Mouse (Mus musculus): ENCODE measurements around the gene Tlk2. TPM values are rescaled to one million over a fixed set of nuclear protein-coding genes. Genes with fewer than 3 reads are reported as not detected.
A peak's percentile ranks its signal among the peaks of the same experiment; 100 is the strongest.
"Not testable (repeated sequence)": the region's sequence is repeated elsewhere in the genome, so short reads cannot be mapped to it uniquely, and the experiment has no call there.

Gene Tlk2
- 20.7 and 21.0 TPM in 2 replicates for polyA plus RNA-seq (2016; fragmentation: Nextera tagmentation; extraction: Ambion mirVana)

DNA sequence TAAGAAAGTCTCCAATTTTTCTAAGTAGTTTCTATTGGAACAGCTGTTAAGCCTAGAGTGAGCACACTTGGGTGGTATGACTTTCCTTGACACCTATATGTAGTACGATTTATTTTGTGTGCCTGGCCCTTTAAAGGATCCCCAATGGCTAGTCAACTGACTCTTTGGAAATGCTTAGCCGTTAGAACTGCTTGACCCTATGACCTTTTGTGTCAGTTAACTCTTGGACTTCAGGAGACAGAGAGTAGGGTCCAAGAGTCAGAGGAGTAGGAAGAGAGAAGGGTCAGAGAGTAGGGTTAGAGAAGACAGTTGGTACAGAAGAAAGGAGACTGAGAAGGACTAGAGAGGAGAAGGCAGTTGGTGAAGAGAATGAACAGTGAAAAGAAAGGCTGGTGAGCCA lies at the start of gene Tlk2:
Gene Tlk2, plus strand, starts transcription at position 292 of the 400 bp plus-strand sequence.
- H3K9ac ChIP-seq, result peak within 1 kb of the TSS; percentile 97; the same call in 1 of the 2 replicates
- H3K9me3 ChIP-seq (replicated peaks), result no peaks in the 10 kb centered on the region
- H3K36me3 ChIP-seq, result peaks cover 3% of the 10 kb centered on the region; the same call in 1 of the 2 replicates
- H3K4me3 ChIP-seq, result peak within 1 kb of the TSS; percentile 85
- peak within 1 kb of the TSS; percentile 87 for H3K4me2 ChIP-seq
- peak within 1 kb of the TSS; percentile 46; the same call in 1 of the 2 replicates for H3K27ac ChIP-seq (ENCODE audit: poor library complexity, severe bottlenecking)
- ATAC-seq (ENCODE audit: insufficient number of reproducible peaks, low FRiP score), result no peak
- no peaks in the 10 kb centered on the region for H3K27me3 ChIP-seq (replicated peaks)
- 41% methylated on average over 2 of the region's 2 CpGs for WGBS
- H3K4me1 ChIP-seq (replicated peaks), result peaks cover 25% of the 10 kb centered on the region

DNA sequence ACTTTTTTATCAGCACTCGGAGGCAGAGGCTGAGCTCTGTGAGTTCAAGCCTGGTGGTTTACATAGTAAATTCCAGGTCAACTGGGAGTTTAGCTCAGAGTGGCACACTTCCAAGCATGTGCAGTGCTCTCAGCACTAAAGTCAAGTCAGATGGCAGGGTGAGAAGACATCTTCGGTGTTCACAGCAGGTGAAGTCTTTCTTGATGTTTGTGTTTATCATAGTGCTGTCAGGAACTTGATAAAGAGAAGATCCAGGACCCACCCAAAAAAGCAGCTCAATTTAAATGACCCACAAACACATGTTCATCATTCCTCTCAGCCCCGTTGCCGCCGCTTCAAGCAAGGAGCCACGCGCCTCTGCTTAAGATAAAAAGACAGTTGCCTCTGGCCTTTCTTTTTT lies 42.9 kb upstream of the Tlk2 start:
- Histone ChIP-seq H3K36me3 (peaks cover 94% of the 10 kb centered on the region), H3K27ac (ENCODE audit: poor library complexity, severe bottlenecking) (no peak overlapping the region), H3K4me3 (no peak overlapping the region), H3K4me2 (no peak overlapping the region), H3K9me3 (replicated peaks) (no peaks in the 10 kb centered on the region), H3K9ac (no peak overlapping the region), H3K4me1 (replicated peaks) (no peaks in the 10 kb centered on the region), H3K27me3 (replicated peaks) (no peaks in the 10 kb centered on the region)
- no peak for ATAC-seq (ENCODE audit: insufficient number of reproducible peaks, low FRiP score)
- 88% methylated on average over 7 of the region's 7 CpGs for WGBS

DNA sequence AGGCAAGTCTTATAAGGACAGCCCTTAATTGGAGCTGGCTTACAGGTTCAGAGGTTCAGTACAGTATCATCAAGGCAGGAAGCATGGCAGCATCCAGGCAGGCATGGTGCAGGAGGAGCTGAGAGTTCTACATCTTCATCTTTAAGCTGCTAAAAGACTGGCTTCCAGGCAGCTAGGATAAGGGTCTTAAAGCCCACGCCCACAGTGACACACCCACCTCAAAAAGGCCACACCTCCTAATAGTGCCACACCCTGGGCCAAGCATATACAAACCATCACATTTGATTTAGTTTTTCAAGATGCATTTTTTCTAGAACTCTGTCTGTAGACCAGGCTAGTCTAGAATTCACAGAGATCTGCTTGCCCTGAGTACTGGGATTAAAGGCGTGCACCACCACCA lies 41.4 kb upstream of the Tlk2 start:
- not testable (repeated sequence) for H3K9ac ChIP-seq; H3K9me3 ChIP-seq (replicated peaks); H3K4me3 ChIP-seq; ATAC-seq (ENCODE audit: insufficient number of reproducible peaks, low FRiP score); H3K4me1 ChIP-seq (replicated peaks); H3K27ac ChIP-seq (ENCODE audit: poor library complexity, severe bottlenecking); H3K4me2 ChIP-seq; H3K27me3 ChIP-seq (replicated peaks)
- WGBS, result 91% methylated on average over 2 of the region's 2 CpGs
- H3K36me3 ChIP-seq, result peaks cover 88% of the 10 kb centered on the region

DNA sequence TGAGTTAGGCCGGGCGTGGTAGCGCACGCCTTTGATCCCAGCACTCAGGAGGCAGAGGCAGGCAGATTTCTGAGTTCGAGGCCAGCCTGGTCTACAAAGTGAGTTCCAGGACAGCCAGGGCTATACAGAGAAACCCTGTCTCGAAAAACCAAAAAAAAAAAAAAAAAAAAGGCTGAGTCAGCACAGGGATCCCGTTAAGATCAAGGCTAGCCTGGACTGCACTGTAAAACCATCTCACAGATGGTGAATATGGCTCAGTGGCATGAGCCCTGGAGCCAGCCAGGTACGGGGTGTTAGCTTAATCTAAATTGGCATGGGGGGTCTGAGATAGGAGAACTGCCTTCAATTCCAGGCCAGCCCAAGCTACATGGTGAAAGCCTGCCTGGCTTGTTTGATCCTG lies 38.1 kb upstream of the Tlk2 start:
- not testable (repeated sequence) for ATAC-seq (ENCODE audit: insufficient number of reproducible peaks, low FRiP score); H3K4me1 ChIP-seq (replicated peaks); H3K9ac ChIP-seq; H3K9me3 ChIP-seq (replicated peaks); H3K27ac ChIP-seq (ENCODE audit: poor library complexity, severe bottlenecking); H3K4me2 ChIP-seq; H3K4me3 ChIP-seq; H3K27me3 ChIP-seq (replicated peaks)
- peaks cover 56% of the 10 kb centered on the region for H3K36me3 ChIP-seq
- whole genome bisulfite sequencing, result 88% methylated on average over 8 of the region's 8 CpGs

GRCm38 (mm10) chr11:105141115-105141514 lies 37.5 kb upstream of the Tlk2 start:
- ATAC-seq (ENCODE audit: insufficient number of reproducible peaks, low FRiP score), result no peak
- Histone ChIP-seq H3K9me3 (replicated peaks) (no peaks in the 10 kb centered on the region), H3K27me3 (replicated peaks) (no peaks in the 10 kb centered on the region), H3K4me1 (replicated peaks) (no peaks in the 10 kb centered on the region), H3K27ac (ENCODE audit: poor library complexity, severe bottlenecking) (no peak overlapping the region), H3K9ac (no peak overlapping the region), H3K4me2 (no peak overlapping the region), H3K36me3 (peaks cover 50% of the 10 kb centered on the region), H3K4me3 (no peak overlapping the region)
- WGBS, result 94% methylated on average over 5 of the region's 5 CpGs

DNA sequence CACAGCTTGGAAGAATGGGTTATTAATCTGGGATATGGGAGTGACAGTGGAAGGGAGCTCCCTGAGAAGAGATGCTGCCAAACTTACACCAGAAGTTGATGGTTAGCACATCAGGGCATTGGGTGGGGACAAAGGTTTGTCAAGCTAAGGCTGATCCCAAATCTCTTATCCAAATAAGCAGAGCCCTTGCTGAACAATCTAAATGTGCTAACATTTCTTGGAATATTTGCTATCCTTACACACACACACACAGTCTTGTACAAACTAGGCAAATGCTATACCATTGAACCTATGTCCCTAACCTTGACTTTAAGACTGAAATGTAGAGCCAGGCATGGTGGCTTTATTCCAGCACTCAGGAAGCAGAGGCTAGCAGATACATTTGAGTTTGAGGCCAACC lies 35.0 kb upstream of the Tlk2 start:
- H3K9me3 ChIP-seq (replicated peaks), result no peaks in the 10 kb centered on the region
- H3K9ac ChIP-seq, result no peak overlapping the region
- no peak overlapping the region for H3K4me2 ChIP-seq
- ATAC-seq (ENCODE audit: insufficient number of reproducible peaks, low FRiP score), result no peak
- no peaks in the 10 kb centered on the region for H3K4me1 ChIP-seq (replicated peaks)
- H3K4me3 ChIP-seq, result no peak overlapping the region
- peaks cover 25% of the 10 kb centered on the region for H3K36me3 ChIP-seq
- no peaks in the 10 kb centered on the region for H3K27me3 ChIP-seq (replicated peaks)
- H3K27ac ChIP-seq (ENCODE audit: poor library complexity, severe bottlenecking), result no peak overlapping the region

DNA sequence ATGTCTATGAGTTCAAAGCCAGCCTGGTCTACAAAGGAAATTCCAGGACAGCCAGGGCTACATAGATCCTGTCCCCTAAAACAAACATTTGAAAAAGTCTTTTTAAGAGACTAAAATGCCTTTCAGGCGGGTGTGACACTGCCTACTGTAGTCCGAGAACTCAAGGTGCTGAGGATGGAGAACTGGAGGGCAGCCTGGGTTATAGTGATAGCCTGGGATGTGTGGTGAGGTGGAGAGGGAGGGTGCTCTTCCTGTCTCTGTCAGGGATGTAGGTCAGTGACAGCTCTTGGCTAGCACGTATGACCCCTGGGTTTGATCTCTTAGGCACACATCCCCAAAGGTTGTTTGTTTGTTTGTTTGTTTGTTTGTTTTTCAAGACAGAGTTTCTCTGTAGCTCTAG lies 34.5 kb upstream of the Tlk2 start:
- no peak overlapping the region for H3K4me3 ChIP-seq
- no peak overlapping the region for H3K4me2 ChIP-seq
- no peak overlapping the region for H3K27ac ChIP-seq (ENCODE audit: poor library complexity, severe bottlenecking)
- H3K27me3 ChIP-seq (replicated peaks), result no peaks in the 10 kb centered on the region
- no peak for ATAC-seq (ENCODE audit: insufficient number of reproducible peaks, low FRiP score)
- no peak overlapping the region for H3K9ac ChIP-seq
- no peaks in the 10 kb centered on the region for H3K9me3 ChIP-seq (replicated peaks)
- H3K36me3 ChIP-seq, result peaks cover 21% of the 10 kb centered on the region
- 63% methylated on average over 3 of the region's 3 CpGs for whole genome bisulfite sequencing
- no peaks in the 10 kb centered on the region for H3K4me1 ChIP-seq (replicated peaks)

DNA sequence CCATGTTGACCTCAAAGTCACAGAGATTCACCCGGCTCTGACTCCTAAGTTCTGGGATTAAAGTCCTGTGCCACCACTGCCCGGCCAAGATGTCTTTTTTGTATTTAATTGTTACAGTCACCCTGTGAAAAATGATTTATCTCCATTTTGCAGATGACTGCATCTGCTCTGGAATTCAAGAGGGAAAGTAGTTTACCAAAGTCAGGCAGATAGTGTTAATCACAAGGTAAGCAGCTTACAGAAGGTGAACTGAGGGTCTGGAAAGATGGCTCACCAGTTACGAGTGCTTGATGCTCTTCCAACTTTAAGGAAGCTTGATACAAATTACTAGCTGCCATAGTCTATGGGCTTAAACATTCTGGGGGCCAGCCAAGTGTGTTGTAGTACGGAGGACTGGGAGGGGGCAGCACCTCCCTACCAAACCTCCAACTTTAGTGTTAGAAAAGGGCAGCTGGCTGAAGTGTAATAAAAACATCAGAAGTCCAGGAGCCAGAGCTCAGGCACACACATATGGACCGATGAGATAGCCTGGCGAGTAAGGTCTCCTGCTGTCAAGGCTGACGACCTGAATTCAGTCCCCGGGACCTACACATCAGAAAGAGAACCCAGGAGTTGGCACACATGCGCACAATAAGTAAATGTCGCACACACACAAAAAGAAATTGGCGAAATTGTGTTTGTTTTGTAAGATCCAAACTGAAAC lies 33.9 kb upstream of the Tlk2 start:
- Histone ChIP-seq H3K4me3 (no peak overlapping the region), H3K27ac (ENCODE audit: poor library complexity, severe bottlenecking) (no peak overlapping the region), H3K9me3 (replicated peaks) (no peaks in the 10 kb centered on the region), H3K4me2 (no peak overlapping the region), H3K36me3 (peaks cover 15% of the 10 kb centered on the region), H3K4me1 (replicated peaks) (no peaks in the 10 kb centered on the region), H3K9ac (no peak overlapping the region), H3K27me3 (replicated peaks) (no peaks in the 10 kb centered on the region)
- 75% methylated on average over 11 of the region's 11 CpGs for WGBS
- no peak for ATAC-seq (ENCODE audit: insufficient number of reproducible peaks, low FRiP score)

GRCm38 (mm10) chr11:105145211-105145610 lies 33.4 kb upstream of the Tlk2 start:
- H3K4me3 ChIP-seq, result no peak overlapping the region
- no peak overlapping the region for H3K4me2 ChIP-seq
- ATAC-seq (ENCODE audit: insufficient number of reproducible peaks, low FRiP score), result no peak
- no peaks in the 10 kb centered on the region for H3K4me1 ChIP-seq (replicated peaks)
- no peak overlapping the region for H3K27ac ChIP-seq (ENCODE audit: poor library complexity, severe bottlenecking)
- no peak overlapping the region for H3K9ac ChIP-seq
- WGBS, result 81% methylated on average over 10 of the region's 10 CpGs
- no peaks in the 10 kb centered on the region for H3K27me3 ChIP-seq (replicated peaks)
- H3K9me3 ChIP-seq (replicated peaks), result no peaks in the 10 kb centered on the region
- peaks cover 10% of the 10 kb centered on the region for H3K36me3 ChIP-seq

DNA sequence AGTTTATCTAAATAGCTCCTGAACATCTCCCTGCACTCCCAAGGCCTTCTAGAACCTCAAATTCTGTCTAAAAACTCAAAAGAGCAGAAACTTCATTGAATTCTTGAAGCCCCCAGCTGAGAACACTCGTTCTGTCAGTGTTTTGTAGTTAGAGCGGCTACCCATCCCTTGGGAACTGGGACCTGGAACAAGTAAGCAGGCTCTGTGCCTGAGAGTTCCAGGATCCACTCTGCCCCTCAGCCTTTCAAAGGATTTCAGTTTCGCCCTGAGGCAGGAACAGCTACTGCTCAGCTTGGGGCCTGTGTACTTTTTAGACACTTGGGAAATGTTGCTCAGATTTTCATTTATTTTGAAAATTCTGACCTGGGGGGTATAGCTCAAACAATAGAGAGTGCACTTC lies 32.0 kb upstream of the Tlk2 start, which contains the start of gene Gm10842:
Gene Gm10842, plus strand, starts transcription at position 301 of the 400 bp plus-strand sequence.
- Histone ChIP-seq H3K4me1 (replicated peaks) (peaks cover 7% of the 10 kb centered on the region), H3K27ac (ENCODE audit: poor library complexity, severe bottlenecking) (no peak within 1 kb of the TSS), H3K36me3 (no peaks in the 10 kb centered on the region), H3K4me2 (no peak within 1 kb of the TSS), H3K27me3 (replicated peaks) (no peaks in the 10 kb centered on the region), H3K9ac (no peak within 1 kb of the TSS), H3K4me3 (no peak within 1 kb of the TSS), H3K9me3 (replicated peaks) (no peaks in the 10 kb centered on the region)
- WGBS, result 65% methylated on average over 3 of the region's 3 CpGs
- no peak for ATAC-seq (ENCODE audit: insufficient number of reproducible peaks, low FRiP score)

DNA sequence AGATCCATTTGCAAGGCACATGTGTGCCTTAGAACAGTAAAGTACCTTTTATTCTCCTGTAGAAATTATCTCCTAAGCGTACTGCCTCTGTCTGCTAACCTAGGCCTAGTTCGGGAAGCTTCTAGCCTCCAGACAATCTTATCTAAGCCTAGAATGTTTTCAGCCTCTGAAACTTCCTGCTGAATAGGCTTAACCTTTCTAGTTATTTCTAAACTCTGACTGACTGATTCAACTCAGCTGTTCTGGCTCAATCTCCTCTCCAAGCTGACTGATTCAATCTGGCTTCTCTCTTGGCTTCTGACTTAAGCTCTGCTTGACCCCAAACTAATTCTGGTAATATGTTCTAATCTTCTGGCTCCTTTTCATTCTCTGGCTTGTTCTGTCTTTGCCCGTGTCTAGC lies 29.3 kb upstream of the Tlk2 start:
- Histone ChIP-seq H3K9me3 (replicated peaks) (no peaks in the 10 kb centered on the region), H3K27me3 (replicated peaks) (no peaks in the 10 kb centered on the region), H3K4me3 (no peak overlapping the region), H3K36me3 (no peaks in the 10 kb centered on the region), H3K9ac (no peak overlapping the region), H3K4me2 (no peak overlapping the region), H3K4me1 (replicated peaks) (peaks cover 33% of the 10 kb centered on the region), H3K27ac (ENCODE audit: poor library complexity, severe bottlenecking) (no peak overlapping the region)
- ATAC-seq (ENCODE audit: insufficient number of reproducible peaks, low FRiP score), result no peak
- WGBS, result 39% methylated on average over 3 of the region's 3 CpGs

- H3K36me3 ChIP-seq, result no peaks in the 10 kb centered on the region
- H3K27ac ChIP-seq (ENCODE audit: poor library complexity, severe bottlenecking), result no peak overlapping the region
- no peak for ATAC-seq (ENCODE audit: insufficient number of reproducible peaks, low FRiP score)
- H3K27me3 ChIP-seq (replicated peaks), result no peaks in the 10 kb centered on the region
- H3K4me3 ChIP-seq, result no peak overlapping the region
- no peak overlapping the region for H3K4me2 ChIP-seq
- no peaks in the 10 kb centered on the region for H3K9me3 ChIP-seq (replicated peaks)
- peaks cover 33% of the 10 kb centered on the region for H3K4me1 ChIP-seq (replicated peaks)
- no peak overlapping the region for H3K9ac ChIP-seq
- 95% methylated on average over 1 of the region's 1 CpGs for WGBS
Measured at GRCm38 (mm10) chr11:105149766-105150165, 28.8 kb upstream of the Tlk2 start.
